In genomic region chrX:151802956-151803776, GRCm38 (mm10) we compare ENCODE assay signal across 8 mouse cellular contexts. TPM values are rescaled to one million over a fixed set of nuclear protein-coding genes. Genes with fewer than 3 reads are reported as not detected.
DNase-seq lines count a peak whose midpoint lies in the region; ATAC-seq lines count a peak whose summit lies in the region.

No protein-coding gene starts in this region.

- H3K27me3 ChIP-seq in heart, embryonic 14.5 days (ENCODE audit: control insufficient read depth, insufficient read depth, low read length): no peaks in the 10 kb centered on the region
- no peaks in the 10 kb centered on the region for H3K27me3 ChIP-seq in liver, embryonic 13.5 days
- no peaks in the 10 kb centered on the region; the same call in 1 of the 2 replicates for H3K27me3 ChIP-seq in stomach, embryonic 16.5 days (ENCODE audit: control insufficient read depth, insufficient read depth, low read length)

- peaks cover 6% of the 10 kb centered on the region; the same call in 1 of the 2 replicates for H3K36me3 ChIP-seq in heart, embryonic 14.5 days (ENCODE audit: control insufficient read depth, insufficient read depth, low read length)
- H3K36me3 ChIP-seq in liver, embryonic 13.5 days: no peaks in the 10 kb centered on the region
- H3K36me3 ChIP-seq in stomach, embryonic 16.5 days (ENCODE audit: control insufficient read depth, insufficient read depth, low read length): no peaks in the 10 kb centered on the region

- H3K27ac ChIP-seq in heart, embryonic 14.5 days (replicated peaks in 1 of 2; ENCODE audit: control insufficient read depth in 1 of 2, insufficient read depth in 1 of 2, low read depth in 2 of 2, low read length in 2 of 2): peak overlapping the region; percentile 96 to 98
- H3K27ac ChIP-seq in liver, embryonic 13.5 days: peak overlapping the region; percentile 90
- peak overlapping the region; percentile 96 for H3K27ac ChIP-seq in stomach, embryonic 16.5 days (ENCODE audit: low read length)

- peak overlapping the region; percentile 75 for H3K4me2 ChIP-seq in heart, embryonic 14.5 days (ENCODE audit: low read length)
- H3K4me2 ChIP-seq in liver, embryonic 13.5 days: peak overlapping the region; percentile 77
- peak overlapping the region; percentile 57 for H3K4me2 ChIP-seq in stomach, embryonic 16.5 days (ENCODE audit: low read depth, low read length)

- H3K4me1 ChIP-seq in heart, embryonic 14.5 days (ENCODE audit: control insufficient read depth in 2 of 2, insufficient read depth in 2 of 2, low read length in 2 of 2): no peaks in the 10 kb centered on the region
- H3K4me1 ChIP-seq in liver, embryonic 13.5 days (replicated peaks): peaks cover 16% of the 10 kb centered on the region
- H3K4me1 ChIP-seq in stomach, embryonic 16.5 days (ENCODE audit: control insufficient read depth, insufficient read depth, low read length): no peaks in the 10 kb centered on the region

- H3K4me3 ChIP-seq in heart, embryonic 14.5 days (ENCODE audit: control insufficient read depth in 1 of 2, insufficient read depth in 1 of 2, low read depth in 1 of 2, low read length in 2 of 2): peak overlapping the region; percentile 58 to 75
- H3K4me3 ChIP-seq in liver, embryonic 13.5 days (replicated peaks): peak overlapping the region; percentile 68
- H3K4me3 ChIP-seq in stomach, embryonic 16.5 days (replicated peaks; ENCODE audit: low read length): peak overlapping the region; percentile 59

- WGBS in heart, embryonic 14.5 days: 17% methylated on average over 77 of the region's 77 CpGs
- WGBS in liver, embryonic 13.5 days (ENCODE audit: insufficient replicate concordance): 12% methylated on average over 77 of the region's 77 CpGs
- WGBS in stomach, embryonic 16.5 days: 20% methylated on average over 77 of the region's 77 CpGs

- no peaks in the 10 kb centered on the region for H3K9me3 ChIP-seq in heart, embryonic 14.5 days (ENCODE audit: control insufficient read depth, low read length)
- H3K9me3 ChIP-seq in liver, embryonic 13.5 days (replicated peaks): no peaks in the 10 kb centered on the region
- H3K9me3 ChIP-seq in stomach, embryonic 16.5 days (replicated peaks; ENCODE audit: control insufficient read depth, low read length): no peaks in the 10 kb centered on the region

- peak; percentile 81 for ATAC-seq in CD4-positive, CD25-positive, alpha-beta regulatory T cell, adult 4 months
- ATAC-seq in heart, embryonic 14.5 days (ENCODE audit: insufficient number of reproducible peaks, insufficient read depth, low FRiP score, low read depth): peak; percentile 92
- peak; percentile 84 for ATAC-seq in liver, embryonic 13.5 days (ENCODE audit: low read depth)
- peak; percentile 92 for ATAC-seq in stomach, embryonic 16.5 days (ENCODE audit: insufficient read depth, low FRiP score)

- peak; percentile 93 for DNase-seq in c-Kit-negative CD71-positive TER-119-positive erythroid progenitor cells, embryonic 14.5 days (ENCODE audit: low read depth, low spot score)
- DNase-seq in fibroblast of lung, adult 2 months (ENCODE audit: low read depth): peak; percentile 93
- peak; percentile 95 for DNase-seq in kidney, postnatal 14 days
- peak; percentile 90 for DNase-seq in liver, embryonic 13.5 days
- DNase-seq in neural tube, embryonic 10.5 days (ENCODE audit: extremely low spot score, low spot score): peak; percentile 86

- peak overlapping the region; percentile 80 for H3K9ac ChIP-seq in heart, embryonic 14.5 days (ENCODE audit: low read length)
- peak overlapping the region; percentile 79 for H3K9ac ChIP-seq in liver, embryonic 13.5 days
- peak overlapping the region; percentile 78 for H3K9ac ChIP-seq in stomach, embryonic 16.5 days (ENCODE audit: low read length)

RNA-seq across cellular contexts. Expression of gene Huwe1, which starts 2.6 kb away (rescaled TPM):
- polyA plus RNA-seq in CD4-positive, CD25-positive, alpha-beta regulatory T cell, adult 4 months (2017; shearing (Covaris generic)): 10 to 100 TPM; 66.6 to 78.4 TPM
- 37.7 and 45.2 TPM in 2 replicates for polyA plus RNA-seq in heart, embryonic 14.5 days (2014; fragmentation: Nextera tagmentation; extraction: Ambion mirVana)
- polyA plus RNA-seq in liver, embryonic 13.5 days (2015; fragmentation: Nextera tagmentation; extraction: Ambion mirVana): 15.9 and 17.6 TPM in 2 replicates
- polyA plus RNA-seq in stomach, embryonic 16.5 days (2015; fragmentation: Nextera tagmentation; extraction: Ambion mirVana): 37.2 and 41.0 TPM in 2 replicates

Comparison
In these comparisons a context has a peak if more than half of its experiments do, and no peak if none do; other contexts are left out.
1. Peak in every context shown above with its lines: DNase-seq, ATAC-seq, H3K4me3 ChIP-seq and H3K27ac ChIP-seq.